Mouse (Mus musculus) liver, embryonic 15.5 days (tissue): ENCODE measurements around the gene Ap2b1. TPM values are rescaled to one million over a fixed set of nuclear protein-coding genes. Genes with fewer than 3 reads are reported as not detected.
A peak's percentile ranks its signal among the peaks of the same experiment; 100 is the strongest.

Experiments used
- ATAC-seq: fragments of 200-750 bp; cut with Nextera tagmentation; 2 replicates; pipeline ENCODE4 v1.8.0; 2017; ENCODE audit warnings: moderate number of reproducible peaks, mild to moderate bottlenecking, moderate library complexity; ENCODE audit not compliant: insufficient read depth
- H3K27ac ChIP-seq: fragments of 300-500 bp; sonication (generic); replicated peaks from 2 replicates; pipeline ENCODE4 v1.5.1; 2015; ENCODE audit warnings: mild to moderate bottlenecking, inconsistent platforms
- H3K27me3 ChIP-seq: fragments of 300-500 bp; sonication (generic); 2 replicates; pipeline ENCODE4 v1.6.1; 2015; ENCODE audit warnings: mild to moderate bottlenecking, inconsistent platforms
- H3K36me3 ChIP-seq: fragments of 300-500 bp; sonication (generic); replicated peaks from 2 replicates; pipeline ENCODE4 v1.6.1; 2015; ENCODE audit warnings: moderate library complexity, mild to moderate bottlenecking, inconsistent platforms
- H3K4me1 ChIP-seq: fragments of 300-500 bp; sonication (generic); replicated peaks from 2 replicates; pipeline ENCODE4 v1.6.1; 2015; ENCODE audit warnings: inconsistent platforms
- H3K4me2 ChIP-seq: fragments of 300-500 bp; sonication (generic); 2 replicates; pipeline ENCODE4 v1.6.1; 2015; ENCODE audit warnings: moderate library complexity, mild to moderate bottlenecking, inconsistent platforms
- H3K4me3 ChIP-seq: fragments of 300-500 bp; sonication (generic); replicated peaks from 2 replicates; pipeline ENCODE4 v1.5.1; 2015; ENCODE audit warnings: mild to moderate bottlenecking, inconsistent platforms
- H3K9ac ChIP-seq: fragments of 300-500 bp; sonication (generic); 2 replicates; pipeline ENCODE4 v1.6.1; 2015; ENCODE audit warnings: moderate library complexity, mild to moderate bottlenecking, inconsistent platforms
- H3K9me3 ChIP-seq: fragments of 300-500 bp; sonication (generic); replicated peaks from 2 replicates; pipeline ENCODE4 v1.6.1; 2016; ENCODE audit warnings: inconsistent platforms
- WGBS: fragments of 180-500 bp; shearing (Covaris S2); methylation state at CpG from one replicate; pipeline ENCODE4 v1.1.7; 2015; ENCODE audit warnings: mixed read lengths; ENCODE audit not compliant: insufficient replicate concordance; 5-methylcytosine and 5-hydroxymethylcytosine counted together
- polyA plus RNA-seq: library from polyadenylated mRNA; unstranded; fragments of >200 nt; fragmentation: Nextera tagmentation; extraction: Ambion mirVana; gene quantifications from 2 replicates; pipeline ENCODE4 v1.2.1, GENCODE M21; 2015

Ap2b1 gene
- polyA plus RNA-seq, 1 experiment from 2014 or later, result 19.6 TPM

DNA sequence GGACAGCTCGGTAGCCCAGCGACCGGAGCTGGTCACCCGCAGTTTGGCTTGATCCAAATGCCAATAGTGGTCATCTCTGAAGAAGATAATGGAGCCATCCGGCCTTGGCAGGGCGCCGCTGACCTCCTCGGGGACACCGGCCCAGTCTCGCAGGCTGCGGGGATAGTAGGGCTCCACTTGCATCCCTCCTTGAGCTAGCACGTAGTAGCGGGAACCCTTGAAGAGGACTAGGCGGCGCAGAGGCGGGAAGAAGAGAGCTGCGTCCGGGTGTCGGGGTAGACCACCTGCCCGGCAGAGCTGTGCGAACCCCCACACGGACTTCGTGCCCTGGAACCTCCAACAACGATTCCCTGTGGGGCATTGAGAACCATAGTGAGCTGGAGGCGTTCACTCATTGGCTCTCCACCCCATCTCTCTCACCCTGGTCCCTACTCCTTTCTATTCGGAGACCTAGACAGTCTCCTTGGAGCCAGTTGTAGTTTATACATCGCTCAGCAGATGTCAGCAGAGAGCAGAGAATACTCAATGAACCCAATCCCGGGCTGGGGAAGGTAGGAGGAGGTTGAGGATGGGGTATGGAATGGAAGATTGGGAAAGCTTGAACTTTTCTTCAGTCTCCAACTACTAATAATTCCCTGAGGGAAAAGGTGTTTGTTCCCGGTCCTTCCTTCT lies 143.9 kb downstream of the Ap2b1 start:
- Histone ChIP-seq H3K9me3 (no peaks in the 10 kb centered on the region), H3K27ac (no peak overlapping the region), H3K4me1 (peaks cover 35% of the 10 kb centered on the region), H3K36me3 (no peaks in the 10 kb centered on the region), H3K9ac (no peak overlapping the region), H3K4me3 (no peak overlapping the region), H3K4me2 (peak overlapping the region; percentile 44), H3K27me3 (peaks cover 73% of the 10 kb centered on the region)
- WGBS, result 12% methylated on average over 29 of the region's 29 CpGs
- no peak for ATAC-seq

DNA sequence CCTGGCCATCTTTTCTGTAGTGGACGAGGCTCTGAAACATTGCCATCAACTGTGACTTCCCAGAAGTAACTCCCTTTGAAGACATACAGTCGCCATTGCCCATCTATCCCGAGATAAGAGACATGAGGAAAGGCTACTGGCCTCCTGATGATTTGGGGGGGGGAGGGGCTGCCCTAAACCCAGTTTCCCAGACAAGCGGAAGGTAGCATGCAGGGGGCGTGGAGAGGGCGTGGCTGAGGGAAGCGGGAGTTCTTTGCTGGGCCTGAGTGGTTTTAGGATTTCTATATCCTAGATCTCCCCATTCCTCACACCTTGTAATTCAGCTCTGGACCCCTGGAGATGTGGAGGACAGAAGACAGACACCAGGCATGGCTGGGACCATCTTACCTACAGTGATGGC lies 145.0 kb downstream of the Ap2b1 start:
- Histone ChIP-seq H3K9me3 (no peaks in the 10 kb centered on the region), H3K27ac (no peak overlapping the region), H3K27me3 (peaks cover 68% of the 10 kb centered on the region), H3K4me1 (peaks cover 40% of the 10 kb centered on the region), H3K4me2 (no peak overlapping the region; the same call in 1 of the 2 replicates), H3K9ac (no peak overlapping the region), H3K36me3 (no peaks in the 10 kb centered on the region), H3K4me3 (no peak overlapping the region)
- no peak for ATAC-seq
- 6% methylated on average over 7 of the region's 7 CpGs for WGBS

DNA sequence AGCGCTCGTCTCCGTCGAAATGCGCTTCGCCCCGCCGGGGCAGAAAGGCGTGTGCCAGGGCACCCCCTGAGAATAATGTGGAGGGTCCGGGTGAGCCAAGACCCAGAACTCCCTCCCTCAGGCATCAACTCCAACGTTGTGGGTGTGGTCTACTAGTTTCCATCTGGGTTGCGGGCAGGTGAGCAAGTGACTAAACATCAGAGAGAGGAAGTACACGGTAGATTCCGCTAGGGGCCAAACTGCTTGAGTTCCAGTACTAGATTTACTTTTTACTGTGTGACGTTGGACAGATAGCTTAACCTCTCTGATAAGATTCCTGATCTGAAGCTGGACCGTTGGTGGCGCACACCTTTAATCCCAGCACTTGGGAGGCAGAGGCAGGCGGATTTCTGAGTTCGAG lies 146.2 kb downstream of the Ap2b1 start:
- Histone ChIP-seq H3K36me3 (no peaks in the 10 kb centered on the region), H3K27me3 (peaks cover 67% of the 10 kb centered on the region), H3K27ac (no peak overlapping the region), H3K9ac (no peak overlapping the region), H3K4me2 (peak overlapping the region; percentile 47), H3K4me1 (peaks cover 44% of the 10 kb centered on the region), H3K9me3 (no peaks in the 10 kb centered on the region), H3K4me3 (peak overlapping the region; percentile 24; the same call in 1 of the 2 replicates)
- WGBS, result 16% methylated on average over 19 of the region's 19 CpGs
- ATAC-seq, result no peak

DNA sequence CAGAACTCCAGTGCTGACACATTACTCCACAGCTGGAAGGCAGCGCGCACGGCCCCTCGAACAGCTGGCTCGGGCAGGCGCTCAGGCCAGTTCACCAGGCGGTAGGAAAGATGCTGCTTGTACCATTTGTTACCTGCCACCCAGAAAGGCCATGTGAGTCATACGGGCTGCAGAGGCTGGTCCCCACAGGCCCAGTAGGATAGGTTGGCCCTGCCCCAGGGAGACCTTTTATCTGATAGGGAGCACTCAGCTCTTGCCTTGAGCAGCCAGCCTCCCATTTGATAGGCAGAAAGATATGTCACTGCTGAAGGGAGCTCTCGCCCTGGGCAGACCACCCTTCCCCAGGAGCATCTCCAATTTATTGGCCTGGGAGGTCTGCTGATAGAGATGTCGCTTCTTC lies 148.8 kb downstream of the Ap2b1 start:
- Histone ChIP-seq H3K36me3 (no peaks in the 10 kb centered on the region), H3K27me3 (peaks cover 49% of the 10 kb centered on the region), H3K9ac (no peak overlapping the region)

DNA sequence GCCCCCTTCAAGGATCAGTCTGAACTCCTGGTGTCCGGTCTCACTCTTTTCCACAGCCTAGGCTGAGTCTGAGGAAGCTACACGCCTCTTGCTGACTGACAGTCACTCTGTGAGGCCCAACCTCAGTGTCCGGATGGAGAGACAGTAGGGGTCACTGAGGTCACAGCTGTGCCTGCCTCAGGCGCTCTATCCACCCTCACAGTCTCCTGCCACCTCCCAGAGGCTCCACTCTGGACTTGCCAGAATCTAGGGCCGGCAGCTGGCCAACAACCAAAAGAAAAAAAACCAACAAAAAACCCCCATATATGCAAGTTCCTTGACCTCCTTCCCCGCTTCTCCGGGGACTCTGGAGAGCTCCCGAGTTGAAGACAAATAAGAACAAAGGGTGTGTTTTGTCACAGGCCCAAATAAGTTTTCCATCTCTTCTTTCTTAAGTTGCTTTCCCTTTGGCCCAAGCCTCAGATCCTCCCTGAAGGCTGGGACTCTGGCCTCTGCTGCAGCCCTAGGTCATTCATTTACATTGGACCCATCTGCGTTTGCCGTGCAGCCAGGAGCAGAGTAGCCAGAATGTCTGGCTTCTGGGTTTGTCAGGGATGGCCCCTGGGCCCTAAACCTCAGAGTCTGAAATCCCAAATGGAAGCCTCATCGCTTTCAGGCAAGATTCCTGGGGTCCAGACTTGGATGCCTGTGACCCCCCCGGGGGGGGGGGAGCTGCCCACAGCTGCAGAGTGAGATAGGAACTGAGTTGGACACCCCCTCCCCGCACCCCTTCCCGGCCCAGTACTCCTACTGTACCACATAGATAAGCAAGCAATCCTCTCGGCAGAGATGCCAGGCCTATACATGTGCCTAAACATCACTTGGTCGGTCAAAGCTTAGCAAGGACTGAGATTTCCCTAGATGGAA lies 149.4 kb downstream of the Ap2b1 start:
- Histone ChIP-seq H3K9ac (no peak overlapping the region), H3K36me3 (no peaks in the 10 kb centered on the region), H3K4me2 (no peak overlapping the region), H3K27me3 (peaks cover 43% of the 10 kb centered on the region), H3K4me3 (no peak overlapping the region), H3K27ac (no peak overlapping the region), H3K9me3 (no peaks in the 10 kb centered on the region), H3K4me1 (peaks cover 27% of the 10 kb centered on the region)
- WGBS, result 32% methylated on average over 16 of the region's 16 CpGs
- no peak for ATAC-seq

More for the DNA sequence above, 148.8 kb downstream of the Ap2b1 start:
- H3K27ac ChIP-seq, result no peak overlapping the region
- H3K4me1 ChIP-seq, result peaks cover 31% of the 10 kb centered on the region
- no peak overlapping the region for H3K4me2 ChIP-seq
- no peak for ATAC-seq
- no peaks in the 10 kb centered on the region for H3K9me3 ChIP-seq
- H3K4me3 ChIP-seq, result no peak overlapping the region
- WGBS, result 69% methylated on average over 10 of the region's 10 CpGs

DNA sequence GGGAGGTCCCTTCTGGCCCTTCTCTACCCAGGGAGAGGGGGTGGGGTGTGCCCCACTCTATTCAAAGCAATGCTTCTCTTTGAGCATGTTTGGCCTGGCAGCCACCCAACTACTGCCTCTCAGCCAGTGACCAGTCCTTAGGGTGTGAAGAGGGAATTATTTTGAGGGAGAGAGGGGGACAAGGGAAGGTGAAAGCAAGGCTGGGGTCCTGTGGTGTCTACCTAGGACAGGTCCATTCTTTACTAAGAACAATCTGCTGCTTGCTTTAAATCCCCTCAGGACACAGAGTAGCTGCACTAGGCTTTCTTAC lies 150.1 kb downstream of the Ap2b1 start:
- no peak for ATAC-seq
- peaks cover 25% of the 10 kb centered on the region for H3K4me1 ChIP-seq
- no peak overlapping the region for H3K27ac ChIP-seq
- H3K4me3 ChIP-seq, result no peak overlapping the region
- H3K27me3 ChIP-seq, result peaks cover 37% of the 10 kb centered on the region
- H3K4me2 ChIP-seq, result no peak overlapping the region
- no peaks in the 10 kb centered on the region for H3K9me3 ChIP-seq
- H3K36me3 ChIP-seq, result no peaks in the 10 kb centered on the region
- no peak overlapping the region for H3K9ac ChIP-seq

DNA sequence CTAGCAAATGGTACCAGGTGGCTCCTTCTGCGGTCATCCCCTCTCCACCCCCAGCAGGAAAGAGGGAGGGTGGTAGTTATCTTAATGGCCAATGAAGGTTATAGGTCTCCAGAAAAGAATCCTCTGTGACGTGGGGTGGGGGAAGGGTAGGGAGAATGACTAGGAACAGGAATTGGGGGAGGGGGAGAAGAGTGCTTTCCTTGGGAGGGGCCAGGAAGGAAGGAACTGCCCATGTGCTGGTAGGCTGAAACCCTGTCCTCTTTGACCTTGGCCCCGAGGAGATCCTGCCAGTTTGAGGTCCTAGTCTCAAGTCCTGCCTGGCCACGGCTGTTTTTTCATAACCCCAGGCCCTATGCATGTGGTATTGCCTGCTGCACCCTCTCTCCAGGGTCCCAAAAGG lies 150.5 kb downstream of the Ap2b1 start:
- Histone ChIP-seq H3K27me3 (peaks cover 32% of the 10 kb centered on the region), H3K4me2 (no peak overlapping the region), H3K4me1 (peaks cover 23% of the 10 kb centered on the region), H3K4me3 (no peak overlapping the region), H3K9ac (no peak overlapping the region), H3K9me3 (no peaks in the 10 kb centered on the region), H3K27ac (no peak overlapping the region), H3K36me3 (no peaks in the 10 kb centered on the region)
- 28% methylated on average over 4 of the region's 4 CpGs for WGBS
- ATAC-seq, result no peak

DNA sequence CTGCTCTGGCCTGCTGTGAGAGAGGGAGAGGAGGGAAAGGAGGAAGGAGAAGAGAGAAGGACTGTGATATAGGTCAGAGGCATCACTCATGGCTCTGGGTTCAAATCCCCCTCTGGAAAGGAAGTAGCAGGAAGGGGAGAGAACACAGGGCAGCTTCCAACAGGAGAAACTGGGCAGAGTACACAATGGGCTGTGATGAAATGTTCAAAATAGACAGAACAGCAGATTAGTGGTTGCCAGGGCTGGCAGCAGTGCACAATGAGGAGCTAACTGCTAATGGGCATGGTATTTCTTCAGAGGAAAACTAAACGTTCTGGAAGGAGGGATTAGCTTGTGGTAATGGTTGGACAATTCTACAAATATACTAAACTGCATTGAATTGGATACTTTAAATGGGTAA lies 151.7 kb downstream of the Ap2b1 start:
- no peak for ATAC-seq

DNA sequence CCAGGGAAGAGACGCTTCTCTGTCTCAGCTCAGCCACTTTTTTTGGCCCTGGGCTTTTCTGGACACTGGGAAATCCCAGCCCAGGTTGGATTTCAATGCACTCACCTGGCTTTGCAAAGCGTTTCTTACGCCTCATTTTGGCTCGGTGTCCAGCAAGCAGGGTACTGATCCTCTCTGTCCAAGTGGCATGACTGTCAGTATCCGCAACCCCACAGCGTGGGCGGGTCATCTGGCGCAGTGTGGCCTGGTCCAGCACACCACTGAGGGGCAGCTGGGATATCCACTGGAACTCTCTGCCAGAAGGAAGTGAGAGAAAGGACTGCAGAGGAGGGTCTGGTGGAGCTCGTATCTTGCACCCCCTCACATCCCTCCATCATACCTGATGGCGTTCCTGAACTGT lies 152.5 kb downstream of the Ap2b1 start:
- no peak overlapping the region for H3K9ac ChIP-seq
- no peaks in the 10 kb centered on the region for H3K36me3 ChIP-seq
- no peak overlapping the region for H3K27ac ChIP-seq
- peaks cover 13% of the 10 kb centered on the region for H3K27me3 ChIP-seq
- no peak for ATAC-seq
- WGBS, result 67% methylated on average over 10 of the region's 10 CpGs
- peaks cover 32% of the 10 kb centered on the region for H3K4me1 ChIP-seq
- H3K9me3 ChIP-seq, result no peaks in the 10 kb centered on the region
- no peak overlapping the region for H3K4me3 ChIP-seq
- no peak overlapping the region for H3K4me2 ChIP-seq

More for the DNA sequence above, 151.7 kb downstream of the Ap2b1 start:
- Histone ChIP-seq H3K27me3 (peaks cover 20% of the 10 kb centered on the region), H3K4me2 (no peak overlapping the region), H3K9ac (no peak overlapping the region), H3K27ac (no peak overlapping the region), H3K36me3 (no peaks in the 10 kb centered on the region), H3K4me1 (peaks cover 29% of the 10 kb centered on the region), H3K4me3 (no peak overlapping the region), H3K9me3 (no peaks in the 10 kb centered on the region)
- WGBS, result 32% methylated on average over 1 of the region's 1 CpGs

DNA sequence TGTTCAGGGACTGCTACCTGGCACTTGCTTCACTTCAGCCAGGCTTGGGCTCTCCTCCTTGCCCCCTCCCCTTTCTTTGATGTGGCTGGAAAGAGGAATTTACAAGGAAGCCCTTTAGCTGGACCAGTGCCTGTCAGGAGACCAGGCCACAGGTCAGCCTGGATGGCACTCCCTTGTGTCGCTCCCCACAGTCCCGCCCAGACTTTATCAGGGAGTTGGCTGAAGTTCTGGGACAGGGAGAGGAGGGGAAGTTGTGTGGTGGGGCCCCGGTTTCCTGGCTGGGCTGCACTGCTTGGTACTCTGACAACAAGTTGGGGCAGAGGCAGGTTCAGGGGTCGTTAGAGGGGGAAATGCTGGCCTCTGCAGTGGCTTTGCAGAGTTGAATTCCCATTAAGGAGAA lies 155.7 kb downstream of the Ap2b1 start:
- H3K36me3 ChIP-seq, result no peaks in the 10 kb centered on the region
- no peak overlapping the region for H3K9ac ChIP-seq
- peak; percentile 34; the same call in 1 of the 2 replicates for ATAC-seq
- no peaks in the 10 kb centered on the region for H3K9me3 ChIP-seq
- H3K4me2 ChIP-seq, result 0 out of 2 replicates have a peak overlapping the region, but pooled peaks have one; percentile 13
- WGBS, result 1% methylated on average over 4 of the region's 4 CpGs
- H3K4me3 ChIP-seq, result no peak overlapping the region
- H3K27me3 ChIP-seq, result no peaks in the 10 kb centered on the region
- H3K4me1 ChIP-seq, result peaks cover 18% of the 10 kb centered on the region
- no peak overlapping the region for H3K27ac ChIP-seq
